Mouse (Mus musculus): Measurements from ENCODE around the gene Zfp961.
"Not testable (repeated sequence)": the region's sequence is repeated elsewhere in the genome, so short reads cannot be mapped to it uniquely, and the experiment has no call there.

The Zfp961 gene

GRCm38 (mm10) chr8:71964051-71964450, 13.2 kb downstream of the Zfp961 start:
- DNase-seq (ENCODE audit: low spot score) = no peak

GRCm38 (mm10) chr8:71965166-71965565, 14.3 kb downstream of the Zfp961 start:
- no peak for DNase-seq (ENCODE audit: low spot score)

- DNase-seq (ENCODE audit: low spot score) = no peak
Measured at GRCm38 (mm10) chr8:71966411-71966810, 15.6 kb downstream of the Zfp961 start.

GRCm38 (mm10) chr8:71967261-71967660, 16.4 kb downstream of the Zfp961 start:
- DNase-seq (ENCODE audit: low spot score) = no peak

- no peak for DNase-seq (ENCODE audit: low spot score)
Measured at GRCm38 (mm10) chr8:71968100-71968499, 17.3 kb downstream of the Zfp961 start.

GRCm38 (mm10) chr8:71968636-71969035, 17.8 kb downstream of the Zfp961 start:
- no peak for DNase-seq (ENCODE audit: low spot score)

- no peak for DNase-seq (ENCODE audit: low spot score)
Measured at GRCm38 (mm10) chr8:71971945-71972344, 21.1 kb downstream of the Zfp961 start.

GRCm38 (mm10) chr8:71974211-71974610, 23.4 kb downstream of the Zfp961 start:
- no peak for DNase-seq (ENCODE audit: low spot score)

GRCm38 (mm10) chr8:71981032-71981431, 30.2 kb downstream of the Zfp961 start:
- no peak for DNase-seq (ENCODE audit: low spot score)

GRCm38 (mm10) chr8:71981456-71981855, 30.6 kb downstream of the Zfp961 start:
- no peak for DNase-seq (ENCODE audit: low spot score)

GRCm38 (mm10) chr8:71984601-71985000, 33.8 kb downstream of the Zfp961 start:
- no peak for DNase-seq (ENCODE audit: low spot score)

- DNase-seq (ENCODE audit: low spot score) = peak; percentile 32
Measured at GRCm38 (mm10) chr8:71988110-71988866, 37.5 kb downstream of the Zfp961 start.

GRCm38 (mm10) chr8:71988867-71989599, 38.2 kb downstream of the Zfp961 start:
- DNase-seq (ENCODE audit: low spot score) = no peak

GRCm38 (mm10) chr8:71999434-71999833, 48.6 kb downstream of the Zfp961 start:
- DNase-seq (ENCODE audit: low spot score) = no peak

GRCm38 (mm10) chr8:72000223-72000622, 49.4 kb downstream of the Zfp961 start:
- DNase-seq (ENCODE audit: low spot score) = no peak

GRCm38 (mm10) chr8:72002942-72003341, 52.1 kb downstream of the Zfp961 start:
- no peak for DNase-seq (ENCODE audit: low spot score)

- no peak for DNase-seq (ENCODE audit: low spot score)
Measured at GRCm38 (mm10) chr8:72005912-72006311, 55.1 kb downstream of the Zfp961 start.

GRCm38 (mm10) chr8:72006763-72007162, 55.9 kb downstream of the Zfp961 start:
- DNase-seq (ENCODE audit: low spot score) = no peak

GRCm38 (mm10) chr8:72008134-72008641, 57.4 kb downstream of the Zfp961 start:
- no peak for DNase-seq (ENCODE audit: low spot score)

- DNase-seq (ENCODE audit: low spot score) = no peak
Measured at GRCm38 (mm10) chr8:72009473-72009872, 58.6 kb downstream of the Zfp961 start, which contains the start of gene Cyp4f18. Gene Cyp4f18, minus strand, starts transcription at chr8:72009626.

GRCm38 (mm10) chr8:72013506-72014228, 62.8 kb downstream of the Zfp961 start:
- DNase-seq (ENCODE audit: low spot score) = not testable (repeated sequence)

GRCm38 (mm10) chr8:72017339-72017738, 66.5 kb downstream of the Zfp961 start:
- DNase-seq (ENCODE audit: low spot score) = not testable (repeated sequence)
